Mouse (Mus musculus): ENCODE measurements at regions not wholly inside any gene's neighbourhood (a gene's known extent, or its start where the extent isn't known, plus 50 kb on each side); places are given as distances from the start of the nearest gene placed in this dataset.

DNA sequence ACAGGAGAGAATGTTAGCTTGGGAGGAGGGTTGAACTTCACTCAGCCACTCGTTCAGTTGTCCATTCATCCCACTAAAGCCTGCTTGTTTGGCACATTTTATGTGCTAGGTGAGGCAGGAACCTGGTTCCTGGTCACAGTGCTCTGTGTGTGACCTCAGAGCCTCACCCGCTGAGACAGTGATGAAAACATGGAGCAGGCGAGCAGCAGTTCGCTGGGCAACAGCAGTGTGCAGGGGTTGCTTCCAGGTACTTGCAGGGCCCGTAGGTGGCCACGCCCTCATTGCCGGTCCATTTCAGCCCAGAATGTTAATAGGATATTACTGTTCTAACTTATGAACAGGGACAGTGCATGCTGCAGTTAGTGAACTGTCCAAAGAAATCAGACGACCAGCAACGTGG lies 285.7 kb downstream of the Rngtt start:
- Histone ChIP-seq H3K4me3 (replicated peaks in 1 of 3; ENCODE audit: low read depth in 2 of 3, low read length in 2 of 3, poor library complexity in 1 of 3) (no peak overlapping the region), H3K27me3 (replicated peaks) (no peaks in the 10 kb centered on the region), H3K4me2 (ENCODE audit: insufficient read depth, low read depth, poor library complexity, severe bottlenecking) (no peak overlapping the region), H3K79me2 (replicated peaks; ENCODE audit: control insufficient read depth, extremely low read depth, insufficient read depth, poor library complexity, severe bottlenecking) (no peaks in the 10 kb centered on the region), H3K9ac (ENCODE audit: insufficient read depth, low read depth) (no peak overlapping the region), H3K36me3 (replicated peaks in 1 of 2; ENCODE audit: control insufficient read depth in 1 of 2, insufficient read depth in 1 of 2, low read length in 1 of 2) (no peaks in the 10 kb centered on the region), H3K9me3 (replicated peaks; ENCODE audit: low read length) (peaks cover 8% of the 10 kb centered on the region), H3K4me1 (ENCODE audit: control insufficient read depth in 1 of 2, insufficient read depth in 2 of 2) (no peaks in the 10 kb centered on the region), H3K27ac (ENCODE audit: insufficient read depth, low read depth) (no peak overlapping the region)
- in situ Hi-C loops (cut with MboI; ENCODE audit: low pct_ligation_motif_present, low pct_unique_long_range_greater_than_20kb, low sequenced_read_pairs) (no loop called here), dilution Hi-C loops (cut with MboI; ENCODE audit: extremely low pct_ligation_motif_present, extremely low pct_unique_long_range_greater_than_20kb, low sequenced_read_pairs) (no loop called here)
- no peak for TF ChIP-seq RCOR1 (conservative IDR thresholded peaks at IDR 0.05; ENCODE audit: low read depth, low read length)
- no peak for TF ChIP-seq E2F4 (IDR thresholded peaks at IDR 0.05; ENCODE audit: insufficient replicate concordance, low read depth, low read length)
- no peak for TF ChIP-seq TCF12 (IDR thresholded peaks at IDR 0.05; ENCODE audit: low read depth, low read length)
- TF ChIP-seq MYC (IDR thresholded peaks at IDR 0.05; ENCODE audit: low read depth, low read length): no peak
- DNase-seq (ENCODE audit: extremely low read depth): no peak

GRCm38 (mm10) chr4:33599966-33600365 lies 289.9 kb downstream of the Rngtt start:
- Histone ChIP-seq H3K79me2 (replicated peaks; ENCODE audit: control insufficient read depth, extremely low read depth, insufficient read depth, poor library complexity, severe bottlenecking) (no peaks in the 10 kb centered on the region), H3K27me3 (replicated peaks) (no peaks in the 10 kb centered on the region), H3K9me3 (replicated peaks; ENCODE audit: low read length) (no peaks in the 10 kb centered on the region), H3K27ac (ENCODE audit: insufficient read depth, low read depth) (no peak overlapping the region), H3K4me1 (ENCODE audit: control insufficient read depth in 1 of 2, insufficient read depth in 2 of 2) (no peaks in the 10 kb centered on the region), H3K36me3 (replicated peaks in 1 of 2; ENCODE audit: control insufficient read depth in 1 of 2, insufficient read depth in 1 of 2, low read length in 1 of 2) (no peaks in the 10 kb centered on the region), H3K4me3 (replicated peaks in 1 of 3; ENCODE audit: low read depth in 2 of 3, low read length in 2 of 3, poor library complexity in 1 of 3) (no peak overlapping the region), H3K4me2 (ENCODE audit: insufficient read depth, low read depth, poor library complexity, severe bottlenecking) (no peak overlapping the region), H3K9ac (ENCODE audit: insufficient read depth, low read depth) (no peak overlapping the region)
- DNase-seq (ENCODE audit: extremely low read depth): no peak
- dilution Hi-C loops (cut with MboI; ENCODE audit: extremely low pct_ligation_motif_present, extremely low pct_unique_long_range_greater_than_20kb, low sequenced_read_pairs) (no loop called here), in situ Hi-C loops (cut with MboI; ENCODE audit: low pct_ligation_motif_present, low pct_unique_long_range_greater_than_20kb, low sequenced_read_pairs) (no loop called here)
- TF ChIP-seq RCOR1 (conservative IDR thresholded peaks at IDR 0.05; ENCODE audit: low read depth, low read length) (no peak), JUND (conservative IDR thresholded peaks at IDR 0.05; ENCODE audit: low read depth, low read length) (no peak), MAFK (IDR thresholded peaks at IDR 0.05; ENCODE audit: insufficient replicate concordance, low read length) (no peak), ELF1 (IDR thresholded peaks at IDR 0.05; ENCODE audit: low read depth, low read length) (no peak), MYC (IDR thresholded peaks at IDR 0.05; ENCODE audit: low read depth, low read length) (no peak), UBTF (IDR thresholded peaks at IDR 0.05; ENCODE audit: low read depth, low read length) (no peak), HCFC1 (IDR thresholded peaks at IDR 0.05; ENCODE audit: low read depth, low read length) (no peak), RAD21 (IDR thresholded peaks at IDR 0.05; ENCODE audit: low read depth, low read length) (no peak), USF2 (conservative IDR thresholded peaks at IDR 0.05; ENCODE audit: low read depth, low read length) (no peak), ZC3H11A (IDR thresholded peaks at IDR 0.05; ENCODE audit: low read depth, low read length) (no peak), ZMIZ1 (IDR thresholded peaks at IDR 0.05; ENCODE audit: low read depth, low read length) (no peak), CHD2 (IDR thresholded peaks at IDR 0.05; ENCODE audit: low read length) (no peak), CTCF (conservative IDR thresholded peaks at IDR 0.05 in 1 of 2, IDR thresholded peaks at IDR 0.05 in 1 of 2; ENCODE audit: low read depth in 2 of 2, low read length in 2 of 2) (no peak), KAT2A (IDR thresholded peaks at IDR 0.05; ENCODE audit: insufficient replicate concordance, low read length) (no peak), CHD1 (IDR thresholded peaks at IDR 0.05; ENCODE audit: low read depth, low read length) (no peak)
